Mouse (Mus musculus): ENCODE data around the gene P3h2. TPM values are rescaled to one million over a fixed set of nuclear protein-coding genes. Genes with fewer than 3 reads are reported as not detected.

P3h2 gene
- polyA plus RNA-seq, 1 experiment from 2014 or later = 1.8 TPM

- Histone ChIP-seq H3K36me3 (ENCODE audit: control insufficient read depth, insufficient read depth) (no peaks in the 10 kb centered on the region; the same call in 1 of the 2 replicates), H3K4me2 (replicated peaks; ENCODE audit: low read depth) (no peak overlapping the region), H3K9me3 (ENCODE audit: control insufficient read depth) (no peaks in the 10 kb centered on the region), H3K9ac (ENCODE audit: low read depth, low read length) (no peak overlapping the region), H3K27ac (ENCODE audit: low read depth, low read length) (no peak overlapping the region), H3K4me3 (ENCODE audit: low read depth, low read length) (no peak overlapping the region), H3K27me3 (replicated peaks; ENCODE audit: control insufficient read depth, insufficient read depth, low read length) (no peaks in the 10 kb centered on the region), H3K4me1 (replicated peaks; ENCODE audit: control insufficient read depth, insufficient read depth, low read length) (no peaks in the 10 kb centered on the region)
- TF ChIP-seq CTCF (IDR thresholded peaks at IDR 0.05; ENCODE audit: low read depth) = no peak
- WGBS = 91% methylated on average over 7 of the region's 7 CpGs
- ATAC-seq = no peak
Measured at GRCm38 (mm10) chr16:25960345-25960744, 145.2 kb downstream of the P3h2 start.

GRCm38 (mm10) chr16:25959929-25960328, 145.7 kb downstream of the P3h2 start:
- no peak for ATAC-seq
- 93% methylated on average over 5 of the region's 5 CpGs for WGBS

GRCm38 (mm10) chr16:25958650-25959238, 146.8 kb downstream of the P3h2 start:
- Histone ChIP-seq H3K4me2 (replicated peaks; ENCODE audit: low read depth) (no peak overlapping the region), H3K4me1 (replicated peaks; ENCODE audit: control insufficient read depth, insufficient read depth, low read length) (no peaks in the 10 kb centered on the region), H3K9ac (ENCODE audit: low read depth, low read length) (no peak overlapping the region), H3K27ac (ENCODE audit: low read depth, low read length) (no peak overlapping the region), H3K4me3 (ENCODE audit: low read depth, low read length) (no peak overlapping the region), H3K36me3 (ENCODE audit: control insufficient read depth, insufficient read depth) (no peaks in the 10 kb centered on the region), H3K9me3 (ENCODE audit: control insufficient read depth) (no peaks in the 10 kb centered on the region), H3K27me3 (replicated peaks; ENCODE audit: control insufficient read depth, insufficient read depth, low read length) (no peaks in the 10 kb centered on the region)
- no peak for TF ChIP-seq CTCF (IDR thresholded peaks at IDR 0.05; ENCODE audit: low read depth)
- ATAC-seq = no peak
- 71% methylated on average over 7 of the region's 7 CpGs for WGBS

More at GRCm38 (mm10) chr16:25959929-25960328, 145.7 kb downstream of the P3h2 start:
- Histone ChIP-seq H3K4me3 (ENCODE audit: low read depth, low read length) (no peak overlapping the region), H3K9ac (ENCODE audit: low read depth, low read length) (no peak overlapping the region), H3K36me3 (ENCODE audit: control insufficient read depth, insufficient read depth) (no peaks in the 10 kb centered on the region; the same call in 1 of the 2 replicates), H3K9me3 (ENCODE audit: control insufficient read depth) (no peaks in the 10 kb centered on the region), H3K27me3 (replicated peaks; ENCODE audit: control insufficient read depth, insufficient read depth, low read length) (no peaks in the 10 kb centered on the region), H3K4me2 (replicated peaks; ENCODE audit: low read depth) (no peak overlapping the region), H3K4me1 (replicated peaks; ENCODE audit: control insufficient read depth, insufficient read depth, low read length) (no peaks in the 10 kb centered on the region), H3K27ac (ENCODE audit: low read depth, low read length) (no peak overlapping the region)
- no peak for TF ChIP-seq CTCF (IDR thresholded peaks at IDR 0.05; ENCODE audit: low read depth)

GRCm38 (mm10) chr16:25958213-25958612, 147.4 kb downstream of the P3h2 start:
- no peaks in the 10 kb centered on the region for H3K9me3 ChIP-seq (ENCODE audit: control insufficient read depth)
- H3K9ac ChIP-seq (ENCODE audit: low read depth, low read length) = no peak overlapping the region
- no peaks in the 10 kb centered on the region for H3K27me3 ChIP-seq (replicated peaks; ENCODE audit: control insufficient read depth, insufficient read depth, low read length)
- H3K4me1 ChIP-seq (replicated peaks; ENCODE audit: control insufficient read depth, insufficient read depth, low read length) = no peaks in the 10 kb centered on the region
- H3K4me2 ChIP-seq (replicated peaks; ENCODE audit: low read depth) = no peak overlapping the region
- H3K36me3 ChIP-seq (ENCODE audit: control insufficient read depth, insufficient read depth) = no peaks in the 10 kb centered on the region
- ATAC-seq = no peak
- no peak overlapping the region for H3K27ac ChIP-seq (ENCODE audit: low read depth, low read length)
- TF ChIP-seq CTCF (IDR thresholded peaks at IDR 0.05; ENCODE audit: low read depth) = no peak
- 92% methylated on average over 10 of the region's 10 CpGs for WGBS
- no peak overlapping the region for H3K4me3 ChIP-seq (ENCODE audit: low read depth, low read length)

GRCm38 (mm10) chr16:25956831-25957230, 148.8 kb downstream of the P3h2 start:
- Histone ChIP-seq H3K4me3 (ENCODE audit: low read depth, low read length) (no peak overlapping the region), H3K9ac (ENCODE audit: low read depth, low read length) (no peak overlapping the region), H3K4me1 (replicated peaks; ENCODE audit: control insufficient read depth, insufficient read depth, low read length) (no peaks in the 10 kb centered on the region), H3K27ac (ENCODE audit: low read depth, low read length) (no peak overlapping the region), H3K4me2 (replicated peaks; ENCODE audit: low read depth) (no peak overlapping the region), H3K9me3 (ENCODE audit: control insufficient read depth) (no peaks in the 10 kb centered on the region), H3K36me3 (ENCODE audit: control insufficient read depth, insufficient read depth) (no peaks in the 10 kb centered on the region), H3K27me3 (replicated peaks; ENCODE audit: control insufficient read depth, insufficient read depth, low read length) (no peaks in the 10 kb centered on the region)
- no peak for TF ChIP-seq CTCF (IDR thresholded peaks at IDR 0.05; ENCODE audit: low read depth)
- ATAC-seq = no peak
- 89% methylated on average over 6 of the region's 6 CpGs for WGBS

- no peaks in the 10 kb centered on the region for H3K4me1 ChIP-seq (replicated peaks; ENCODE audit: control insufficient read depth, insufficient read depth, low read length)
- H3K9ac ChIP-seq (ENCODE audit: low read depth, low read length) = no peak overlapping the region
- no peak overlapping the region for H3K4me3 ChIP-seq (ENCODE audit: low read depth, low read length)
- H3K9me3 ChIP-seq (ENCODE audit: control insufficient read depth) = no peaks in the 10 kb centered on the region
- 78% methylated on average over 3 of the region's 3 CpGs for WGBS
- no peak overlapping the region for H3K27ac ChIP-seq (ENCODE audit: low read depth, low read length)
- no peaks in the 10 kb centered on the region for H3K36me3 ChIP-seq (ENCODE audit: control insufficient read depth, insufficient read depth)
- no peak for TF ChIP-seq CTCF (IDR thresholded peaks at IDR 0.05; ENCODE audit: low read depth)
- ATAC-seq = no peak
- H3K27me3 ChIP-seq (replicated peaks; ENCODE audit: control insufficient read depth, insufficient read depth, low read length) = no peaks in the 10 kb centered on the region
- no peak overlapping the region for H3K4me2 ChIP-seq (replicated peaks; ENCODE audit: low read depth)
Measured at GRCm38 (mm10) chr16:25954614-25955013, 151.0 kb downstream of the P3h2 start.

Measured in intestine, postnatal 0 days (tissue).